Mouse (Mus musculus) naive thymus-derived CD4-positive, alpha-beta T cell, adult 2 months (primary cell): ENCODE measurements around the gene Urad.
A peak's percentile ranks its signal among the peaks of the same experiment; 100 is the strongest.

Experiments used
- DNase-seq: peaks from one replicate; pipeline ENCODE4 v3.0.0-alpha.2; 2011; ENCODE audit warnings: low read depth

Urad gene

GRCm38 (mm10) chr5:147322183-147322582, at the start of gene Urad:
Urad (minus strand) TSS chr5:147322440.
- no peak for DNase-seq

GRCm38 (mm10) chr5:147370276-147370675, 48.0 kb upstream of the Urad start:
- DNase-seq: no peak

GRCm38 (mm10) chr5:147368221-147368620, 46.0 kb upstream of the Urad start:
- no peak for DNase-seq

- DNase-seq: peak; percentile 74
These were observed 43.9 kb upstream of the Urad start for GRCm38 (mm10) chr5:147365995-147366765.

- peak; percentile 68 for DNase-seq
These were observed 40.8 kb upstream of the Urad start for GRCm38 (mm10) chr5:147363054-147363453.

- DNase-seq: peak; percentile 53
These were observed 36.2 kb upstream of the Urad start for GRCm38 (mm10) chr5:147358481-147358880.

- DNase-seq: peak; percentile 78
These were observed 35.3 kb upstream of the Urad start for GRCm38 (mm10) chr5:147357536-147357935.

GRCm38 (mm10) chr5:147356260-147357055, 34.2 kb upstream of the Urad start:
- no peak for DNase-seq

- no peak for DNase-seq
These were observed 33.5 kb upstream of the Urad start for GRCm38 (mm10) chr5:147355788-147356187.

GRCm38 (mm10) chr5:147354985-147355384, 32.7 kb upstream of the Urad start:
- DNase-seq: peak; percentile 54

GRCm38 (mm10) chr5:147354161-147354780, 32.0 kb upstream of the Urad start:
- DNase-seq: no peak

- DNase-seq: no peak
These were observed 29.7 kb upstream of the Urad start for GRCm38 (mm10) chr5:147351931-147352330.

- DNase-seq: no peak
These were observed 23.7 kb upstream of the Urad start for GRCm38 (mm10) chr5:147345981-147346380.

- no peak for DNase-seq
These were observed 21.7 kb upstream of the Urad start for GRCm38 (mm10) chr5:147343904-147344303.

GRCm38 (mm10) chr5:147342901-147343300, 20.7 kb upstream of the Urad start:
- no peak for DNase-seq

GRCm38 (mm10) chr5:147340741-147341414, 18.6 kb upstream of the Urad start:
- DNase-seq: peak; percentile 91

- DNase-seq: peak; percentile 60
These were observed 17.3 kb upstream of the Urad start for GRCm38 (mm10) chr5:147339560-147339959.

GRCm38 (mm10) chr5:147338967-147339366, 16.7 kb upstream of the Urad start:
- no peak for DNase-seq

- peak; percentile 13 for DNase-seq
These were observed 10.5 kb upstream of the Urad start for GRCm38 (mm10) chr5:147332711-147333110.

- DNase-seq: peak; percentile 92
These were observed 9.3 kb upstream of the Urad start for GRCm38 (mm10) chr5:147331547-147331946.

- peak; percentile 2 for DNase-seq
These were observed 7.7 kb upstream of the Urad start for GRCm38 (mm10) chr5:147329946-147330345.

GRCm38 (mm10) chr5:147327636-147328035, 5.4 kb upstream of the Urad start:
- DNase-seq: no peak
